Mouse (Mus musculus) embryonic fibroblast, embryonic 13.5 days (primary cell): ENCODE data around the gene Cyth2.

Experiments
- CTCF ChIP-seq: IDR thresholded peaks from 2 replicates; pipeline ENCODE4 v1.5.1; 2011; ENCODE audit warnings: mild to moderate bottlenecking, control low read depth, low read length, moderate library complexity, borderline replicate concordance; ENCODE audit not compliant: insufficient read depth
- POLR2A ChIP-seq: IDR thresholded peaks from 2 replicates; pipeline ENCODE4 v1.6.1; 2011; ENCODE audit warnings: low read depth, mild to moderate bottlenecking, control low read depth, low read length, moderate library complexity

DNA sequence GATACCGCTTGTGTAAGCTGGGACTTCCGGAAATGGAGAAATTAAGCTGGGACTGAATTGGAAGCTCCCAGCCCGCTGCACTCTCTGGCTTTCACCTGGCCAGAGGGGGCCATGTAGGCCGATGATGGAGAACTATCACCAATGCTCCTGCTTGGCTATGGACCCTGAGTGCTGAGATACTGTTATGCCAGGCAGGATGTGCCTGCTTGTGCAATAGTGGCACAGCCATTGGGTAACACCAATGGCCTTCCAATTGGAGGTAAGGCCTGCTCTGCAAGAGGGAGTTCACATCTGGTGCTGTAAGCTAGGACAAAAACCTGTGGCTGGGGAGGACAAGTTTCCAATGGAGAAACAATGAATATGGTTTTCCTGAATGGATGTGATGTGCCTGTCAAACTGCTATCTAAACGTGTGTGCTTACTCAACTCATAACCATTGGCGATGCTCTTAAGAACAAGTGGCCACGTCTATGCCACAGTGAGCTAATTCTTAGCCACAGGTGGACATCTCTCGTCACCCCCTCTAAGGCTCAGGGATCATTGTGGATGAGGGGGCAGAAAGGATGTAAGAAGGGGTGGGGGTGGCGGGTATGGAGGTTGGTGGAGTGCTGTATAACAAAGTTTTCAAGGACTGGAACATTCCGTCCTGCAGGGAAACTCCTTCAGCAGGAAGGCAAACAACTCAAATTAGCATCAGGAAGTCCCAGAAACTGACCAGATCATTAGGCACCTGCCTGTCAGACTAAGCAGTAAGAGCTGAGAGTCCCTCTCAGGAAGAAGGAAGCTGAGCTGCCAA is 28.8 kb upstream of the Cyth2 start:
- no peak for TF ChIP-seq CTCF
- no peak for TF ChIP-seq POLR2A
